Mouse (Mus musculus): ENCODE data around the gene Stac3. TPM values are rescaled to one million over a fixed set of nuclear protein-coding genes. Genes with fewer than 3 reads are reported as not detected.

The Stac3 gene
- total and polyA plus RNA-seq, 3 experiments, result 0.21 to 1.2 (median 0.86) TPM

DNA sequence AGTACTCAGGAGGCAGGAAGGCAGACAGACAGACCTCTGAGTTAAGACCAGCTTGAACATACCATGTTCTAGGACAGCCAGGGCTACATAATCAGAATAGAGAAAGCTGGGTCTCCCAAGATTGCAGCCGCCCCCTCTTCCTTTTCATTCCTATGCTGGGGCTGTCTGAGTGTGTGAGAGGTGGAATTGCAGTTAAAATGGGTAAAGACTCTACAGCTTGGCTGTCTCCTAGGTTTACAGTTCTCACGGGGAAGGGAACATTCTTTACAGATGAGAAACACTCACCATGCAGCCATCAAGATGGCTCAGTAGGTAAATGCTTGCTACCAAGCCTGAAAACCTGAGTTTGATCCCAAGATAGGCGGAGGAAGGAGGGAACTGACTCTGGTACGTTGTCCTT, 1.4 kb upstream of the Stac3 start:
- intact Hi-C loops (cut with DNase I), result no loop called here
- Histone ChIP-seq H3K27ac (no peak overlapping the region), H3K4me1 (ENCODE audit: control insufficient read depth, insufficient read depth, low read length) (no peaks in the 10 kb centered on the region), H3K27me3 (ENCODE audit: control insufficient read depth, insufficient read depth, low read length) (no peaks in the 10 kb centered on the region), H3K79me2 (replicated peaks; ENCODE audit: control insufficient read depth, insufficient read depth, low read length) (no peaks in the 10 kb centered on the region), H3K9ac (ENCODE audit: low read depth, low read length) (no peak overlapping the region), H3K36me3 (ENCODE audit: control insufficient read depth, insufficient read depth, low read length) (no peaks in the 10 kb centered on the region), H3K4me3 (no peak overlapping the region)
- no peak for DNase-seq
- TF ChIP-seq CTCF (IDR thresholded peaks at IDR 0.05) (no peak), POLR2A (IDR thresholded peaks at IDR 0.05; ENCODE audit: insufficient read depth, low read depth, low read length) (no peak), EP300 (IDR thresholded peaks at IDR 0.05; ENCODE audit: insufficient read depth, low read depth, low read length) (no peak)
- WGBS, result 89% methylated on average over 4 of the region's 4 CpGs

DNA sequence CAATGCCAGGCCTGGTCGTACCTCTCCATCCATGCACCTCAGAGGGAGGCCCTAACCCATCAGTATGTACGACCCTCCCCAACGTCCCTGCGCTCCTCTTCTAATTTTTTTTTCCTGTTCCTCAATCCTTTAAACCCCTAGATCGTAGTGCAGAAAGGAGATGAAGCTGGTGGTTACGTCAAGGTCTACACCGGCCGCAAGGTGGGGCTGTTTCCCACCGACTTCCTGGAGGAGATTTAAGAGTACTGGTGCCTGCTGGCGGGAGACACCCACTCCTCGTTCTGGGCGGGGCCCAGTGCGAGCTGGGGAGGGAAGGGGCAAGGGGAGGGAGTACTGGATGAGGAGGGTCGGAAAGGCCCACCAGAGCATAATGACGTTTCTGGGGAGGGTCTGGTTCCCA, 6.8 kb downstream of the Stac3 start:
- peaks cover 1% of the 10 kb centered on the region; the same call in 1 of the 2 replicates for H3K4me1 ChIP-seq (ENCODE audit: control insufficient read depth, insufficient read depth, low read length)
- peaks cover 2% of the 10 kb centered on the region; the same call in 1 of the 2 replicates for H3K27me3 ChIP-seq (ENCODE audit: control insufficient read depth, insufficient read depth, low read length)
- H3K9ac ChIP-seq (ENCODE audit: low read depth, low read length), result no peak overlapping the region
- peak; percentile 65 to 71 for DNase-seq
- no peaks in the 10 kb centered on the region for H3K79me2 ChIP-seq (replicated peaks; ENCODE audit: control insufficient read depth, insufficient read depth, low read length)
- H3K4me3 ChIP-seq, result no peak overlapping the region
- intact Hi-C loops (cut with DNase I), result no loop called here
- H3K27ac ChIP-seq, result no peak overlapping the region
- no peaks in the 10 kb centered on the region for H3K36me3 ChIP-seq (ENCODE audit: control insufficient read depth, insufficient read depth, low read length)
- WGBS, result 25% methylated on average over 15 of the region's 15 CpGs
- TF ChIP-seq POLR2A (IDR thresholded peaks at IDR 0.05; ENCODE audit: insufficient read depth, low read depth, low read length), result no peak
- peak; percentile 69 for TF ChIP-seq CTCF (IDR thresholded peaks at IDR 0.05)
- no peak for TF ChIP-seq EP300 (IDR thresholded peaks at IDR 0.05; ENCODE audit: insufficient read depth, low read depth, low read length)

DNA sequence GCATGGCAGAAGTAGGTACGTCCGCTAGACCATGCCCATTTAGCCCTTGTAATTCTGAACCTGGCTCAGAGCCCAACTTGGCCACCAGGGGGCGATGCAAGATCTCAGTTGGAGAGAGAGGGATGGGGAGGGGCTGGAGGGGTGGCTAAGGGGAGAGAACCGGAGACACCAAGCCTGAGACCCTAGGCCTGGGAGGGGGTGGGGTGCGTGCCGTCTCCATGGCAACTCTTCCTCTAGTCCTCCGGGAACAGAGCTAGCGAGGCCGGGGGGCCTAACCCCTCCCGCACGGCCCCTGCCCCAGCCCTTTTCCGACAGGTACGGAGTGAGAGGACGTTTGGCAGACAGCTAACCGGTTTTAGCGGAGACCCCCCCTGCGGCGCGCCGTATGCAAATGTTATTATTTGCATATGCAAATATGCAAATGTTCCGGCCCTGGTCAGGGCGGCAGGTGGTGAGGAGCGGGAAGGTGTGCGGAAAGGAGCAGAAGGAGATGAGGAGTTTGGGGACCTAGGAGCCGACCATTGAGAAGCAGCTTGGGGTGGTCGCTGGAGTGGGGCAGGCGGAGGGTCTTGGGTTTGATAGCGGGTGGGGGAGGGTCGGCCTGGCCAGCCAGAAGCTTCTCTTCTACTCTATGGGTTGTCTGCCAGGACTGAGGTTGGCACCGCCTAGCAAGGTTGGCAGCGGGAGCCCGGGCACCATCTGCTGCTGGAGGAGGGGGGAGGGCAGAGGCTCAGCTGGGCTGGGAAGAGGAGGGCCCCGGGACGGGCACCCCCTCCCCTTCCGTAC, 7.8 kb downstream of the Stac3 start:
- H3K36me3 ChIP-seq (ENCODE audit: control insufficient read depth, insufficient read depth, low read length), result no peaks in the 10 kb centered on the region
- 3% methylated on average over 35 of the region's 35 CpGs for whole genome bisulfite sequencing
- peaks cover 4% of the 10 kb centered on the region; the same call in 1 of the 2 replicates for H3K4me1 ChIP-seq (ENCODE audit: control insufficient read depth, insufficient read depth, low read length)
- DNase-seq, result peak; percentile 76 to 86
- no peak overlapping the region for H3K27ac ChIP-seq
- intact Hi-C loops (cut with DNase I), result loop anchor here (1.0 kb wide), 1 partner anchor 29 kb away; no protein-coding TSS in a partner anchor
- TF ChIP-seq CTCF (IDR thresholded peaks at IDR 0.05) (peak; percentile 77), EP300 (IDR thresholded peaks at IDR 0.05; ENCODE audit: insufficient read depth, low read depth, low read length) (0 out of 2 replicates have a peak, but pooled peaks have one; percentile 38), POLR2A (IDR thresholded peaks at IDR 0.05; ENCODE audit: insufficient read depth, low read depth, low read length) (no peak)
- peak overlapping the region; percentile 18 for H3K4me3 ChIP-seq
- H3K79me2 ChIP-seq (replicated peaks; ENCODE audit: control insufficient read depth, insufficient read depth, low read length), result no peaks in the 10 kb centered on the region
- no peak overlapping the region; the same call in 1 of the 2 replicates for H3K9ac ChIP-seq (ENCODE audit: low read depth, low read length)
- H3K27me3 ChIP-seq (ENCODE audit: control insufficient read depth, insufficient read depth, low read length), result peaks cover 2% of the 10 kb centered on the region; the same call in 1 of the 2 replicates

- Histone ChIP-seq H3K79me2 (replicated peaks; ENCODE audit: control insufficient read depth, insufficient read depth, low read length) (no peaks in the 10 kb centered on the region), H3K9ac (ENCODE audit: low read depth, low read length) (no peak overlapping the region), H3K4me3 (no peak overlapping the region), H3K4me1 (ENCODE audit: control insufficient read depth, insufficient read depth, low read length) (peaks cover 4% of the 10 kb centered on the region; the same call in 1 of the 2 replicates), H3K36me3 (ENCODE audit: control insufficient read depth, insufficient read depth, low read length) (no peaks in the 10 kb centered on the region), H3K27me3 (ENCODE audit: control insufficient read depth, insufficient read depth, low read length) (peaks cover 2% of the 10 kb centered on the region; the same call in 1 of the 2 replicates), H3K27ac (no peak overlapping the region)
- 45% methylated on average over 17 of the region's 17 CpGs for WGBS
- TF ChIP-seq EP300 (IDR thresholded peaks at IDR 0.05; ENCODE audit: insufficient read depth, low read depth, low read length) (no peak), CTCF (IDR thresholded peaks at IDR 0.05) (no peak), POLR2A (IDR thresholded peaks at IDR 0.05; ENCODE audit: insufficient read depth, low read depth, low read length) (no peak)
- intact Hi-C loops (cut with DNase I), result loop anchor here (1.0 to 5.0 kb wide), 2 partner anchors 28 to 112 kb away; partner anchors contain the start of gene Lrp1
- DNase-seq, result no peak
Observed at GRCm38 (mm10) chr10:127509837-127510701, 8.6 kb downstream of the Stac3 start.

DNA sequence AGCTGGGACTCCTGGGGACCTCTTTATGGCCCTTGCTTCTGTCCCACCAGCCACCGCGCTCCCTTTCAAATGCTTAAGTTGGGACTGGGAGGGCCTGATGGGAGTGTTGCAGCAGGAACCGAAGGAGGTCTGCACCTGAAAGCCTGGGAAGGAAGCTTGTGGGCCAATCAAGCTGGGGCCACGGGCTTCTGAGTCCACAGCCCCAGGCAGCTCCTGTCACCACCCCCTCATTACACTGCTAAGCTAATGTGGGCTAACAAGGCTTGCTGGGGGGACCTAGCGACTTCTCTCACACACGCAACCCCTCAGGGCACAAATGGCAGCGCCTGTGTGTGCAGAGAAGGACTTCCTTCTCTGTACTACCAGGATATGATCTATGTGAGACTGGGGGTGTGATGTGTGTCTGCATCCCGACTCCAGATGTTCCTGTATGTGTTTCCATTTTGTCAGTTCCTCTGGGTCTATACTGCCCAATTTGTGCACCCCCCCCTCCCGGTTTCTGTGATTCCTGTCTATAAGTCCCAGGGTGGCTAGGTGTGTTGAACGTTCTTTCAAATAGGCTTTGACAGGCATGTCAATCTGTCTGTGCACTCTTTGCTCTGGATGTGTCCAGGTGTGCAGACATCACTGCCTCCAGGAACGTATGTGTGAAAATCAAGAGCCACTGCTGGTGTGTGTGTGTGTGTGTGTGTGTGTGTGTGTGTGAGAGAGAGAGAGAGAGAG, 9.6 kb downstream of the Stac3 start:
- no peak for DNase-seq
- no peak for TF ChIP-seq EP300 (IDR thresholded peaks at IDR 0.05; ENCODE audit: insufficient read depth, low read depth, low read length)
- TF ChIP-seq CTCF (IDR thresholded peaks at IDR 0.05), result no peak
- 39% methylated on average over 11 of the region's 11 CpGs for WGBS
- peaks cover 2% of the 10 kb centered on the region; the same call in 1 of the 2 replicates for H3K27me3 ChIP-seq (ENCODE audit: control insufficient read depth, insufficient read depth, low read length)
- no peaks in the 10 kb centered on the region for H3K79me2 ChIP-seq (replicated peaks; ENCODE audit: control insufficient read depth, insufficient read depth, low read length)
- no peak overlapping the region for H3K4me3 ChIP-seq
- no peaks in the 10 kb centered on the region for H3K36me3 ChIP-seq (ENCODE audit: control insufficient read depth, insufficient read depth, low read length)
- intact Hi-C loops (cut with DNase I), result loop anchor here (5.0 kb wide), 1 partner anchor 111 kb away; the partner anchor contains the start of gene Lrp1
- no peak overlapping the region for H3K9ac ChIP-seq (ENCODE audit: low read depth, low read length)
- peaks cover 6% of the 10 kb centered on the region; the same call in 1 of the 2 replicates for H3K4me1 ChIP-seq (ENCODE audit: control insufficient read depth, insufficient read depth, low read length)
- H3K27ac ChIP-seq, result no peak overlapping the region
